Mouse (Mus musculus) lung, adult 2 months (tissue): ENCODE measurements around the gene Il20ra. TPM values are rescaled to one million over a fixed set of nuclear protein-coding genes. Genes with fewer than 3 reads are reported as not detected.

ENCODE experiments used
- DNase-seq: peaks from one replicate; pipeline ENCODE4 v3.0.0; 2022
- H3K4me1 ChIP-seq: fragments of 200-500 bp; 2 replicates; pipeline ENCODE4 v1.6.1; 2011; ENCODE audit warnings: low read length; ENCODE audit not compliant: control insufficient read depth, insufficient read depth
- H3K4me3 ChIP-seq: fragments of 200-500 bp; replicated peaks from 2 replicates; pipeline ENCODE3; 2011; ENCODE audit warnings: low read depth, mild to moderate bottlenecking, control low read depth, low read length; ENCODE audit errors: extremely low read depth
- CTCF ChIP-seq: fragments of 200-500 bp; IDR thresholded peaks from 2 replicates; pipeline ENCODE4 v1.5.1; 2011; ENCODE audit warnings: mild to moderate bottlenecking, low read length, control low read depth; ENCODE audit not compliant: insufficient read depth
- POLR2A ChIP-seq: fragments of 200-500 bp; IDR thresholded peaks from 2 replicates; pipeline ENCODE4 v1.6.1; 2011; ENCODE audit warnings: low read depth, mild to moderate bottlenecking, control low read depth, low read length, borderline replicate concordance; ENCODE audit errors: extremely low read depth
- WGBS: fragments of 180-500 bp; shearing (Covaris S2); methylation state at CpG from one replicate; pipeline ENCODE4 v1.1.7; 2018; 5-methylcytosine and 5-hydroxymethylcytosine counted together
- polyA plus RNA-seq: library from polyadenylated mRNA; depleted of rRNA; stranded (reverse); fragments of >200 nt; gene quantifications from 2 replicates; pipeline ENCODE4 v1.2.3, GENCODE M21; 2012; rRNA removed

Gene Il20ra
- polyA plus RNA-seq = 0.13 TPM in 1 of 2 replicates, not detected in the other

DNA sequence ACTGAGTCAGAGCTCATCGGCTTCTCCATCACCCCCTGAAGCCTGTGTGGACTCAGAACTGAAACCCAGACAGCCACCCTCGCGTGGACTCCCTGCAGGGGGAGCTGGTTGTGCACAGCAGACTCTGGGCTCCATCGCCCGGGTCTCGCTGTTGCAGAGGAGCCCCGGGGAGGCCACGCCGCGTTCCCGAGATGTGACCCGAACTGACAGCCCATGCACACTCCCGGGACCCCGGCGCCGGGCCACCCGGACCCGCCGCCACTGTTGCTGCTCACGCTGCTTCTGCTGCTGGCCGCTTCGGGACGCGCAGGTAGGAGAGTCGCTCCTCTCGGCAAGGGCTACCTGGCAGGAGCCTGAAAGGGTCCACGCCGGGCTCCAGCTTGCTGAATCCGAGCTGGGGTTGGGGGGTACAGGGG lies at the start of gene Il20ra:
Gene Il20ra (plus strand): TSS at position 150 of the 416 bp plus-strand sequence.
- DNase-seq = peak; percentile 12
- 2% methylated on average over 29 of the region's 29 CpGs for WGBS
- Histone ChIP-seq H3K4me3 (no peak within 1 kb of the TSS), H3K4me1 (peaks cover 6% of the 10 kb centered on the region)
- TF ChIP-seq CTCF = peak; percentile 39
- TF ChIP-seq POLR2A = no peak

DNA sequence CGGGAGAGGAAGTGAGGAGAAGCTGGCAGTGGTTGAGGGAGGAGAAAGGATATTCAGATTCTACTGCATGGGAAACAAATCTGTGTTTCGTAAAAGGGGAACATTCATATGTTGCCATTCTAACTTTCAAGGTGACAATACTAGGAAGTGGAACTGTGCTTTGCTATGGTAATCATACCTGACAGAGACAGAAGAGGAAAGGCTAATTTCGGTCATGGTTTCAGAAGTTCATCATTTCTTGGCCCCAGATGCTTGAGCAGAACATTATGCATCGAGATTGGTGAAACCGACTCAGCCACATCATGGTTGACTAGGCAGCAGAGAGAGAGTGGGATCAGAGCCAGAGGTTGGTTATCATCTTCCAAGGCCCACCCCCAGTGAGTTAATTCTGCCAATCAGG lies 43.4 kb upstream of the Il20ra start:
- Histone ChIP-seq H3K4me3 (no peak overlapping the region), H3K4me1 (no peaks in the 10 kb centered on the region)
- no peak for DNase-seq
- WGBS = 72% methylated on average over 5 of the region's 5 CpGs
- TF ChIP-seq POLR2A (no peak), CTCF (no peak)

DNA sequence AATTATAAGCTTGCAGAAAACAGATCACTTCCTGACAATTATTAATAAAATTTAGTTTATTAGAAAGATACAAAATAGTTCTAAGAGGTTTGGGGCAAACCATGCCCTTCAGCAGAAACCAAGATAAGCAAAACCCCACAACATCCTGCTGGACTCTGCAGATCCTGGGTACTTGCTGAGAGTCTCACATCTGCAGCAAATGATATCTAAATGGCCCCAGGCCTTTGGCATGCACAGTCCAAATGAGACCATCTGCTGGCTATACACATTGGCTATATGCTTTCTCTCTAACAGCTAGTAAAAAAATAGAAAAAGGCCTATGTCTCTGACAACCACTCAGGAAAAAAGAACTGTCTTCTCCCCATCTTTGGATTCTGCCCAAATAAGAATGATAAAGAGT lies 40.4 kb upstream of the Il20ra start:
- DNase-seq = no peak
- Histone ChIP-seq H3K4me3 (no peak overlapping the region), H3K4me1 (no peaks in the 10 kb centered on the region)
- TF ChIP-seq POLR2A (no peak), CTCF (no peak)

DNA sequence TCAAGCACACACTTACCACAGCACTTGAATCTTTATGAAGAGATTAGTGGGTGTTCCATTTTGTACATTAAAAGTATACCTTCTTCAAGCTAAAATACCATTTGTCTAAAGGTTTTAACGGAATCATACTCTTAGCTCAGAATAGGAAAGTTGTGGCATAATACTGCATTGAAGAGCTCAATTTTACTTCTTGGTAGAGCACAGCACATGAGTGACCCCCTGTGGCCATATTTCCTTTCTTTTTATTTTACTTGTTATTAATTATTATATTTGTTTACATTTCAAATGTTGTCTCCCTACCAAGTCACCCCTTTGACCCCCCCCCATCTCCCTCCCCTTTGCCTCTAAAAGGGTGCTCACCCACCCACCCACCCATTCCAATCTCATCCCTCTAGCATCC lies 39.2 kb upstream of the Il20ra start:
- no peaks in the 10 kb centered on the region for H3K4me1 ChIP-seq
- H3K4me3 ChIP-seq = no peak overlapping the region
- TF ChIP-seq POLR2A (no peak), CTCF (peak; percentile 29; the same call in 1 of the 2 replicates)
- no peak for DNase-seq
- 45% methylated on average over 1 of the region's 1 CpGs for WGBS

DNA sequence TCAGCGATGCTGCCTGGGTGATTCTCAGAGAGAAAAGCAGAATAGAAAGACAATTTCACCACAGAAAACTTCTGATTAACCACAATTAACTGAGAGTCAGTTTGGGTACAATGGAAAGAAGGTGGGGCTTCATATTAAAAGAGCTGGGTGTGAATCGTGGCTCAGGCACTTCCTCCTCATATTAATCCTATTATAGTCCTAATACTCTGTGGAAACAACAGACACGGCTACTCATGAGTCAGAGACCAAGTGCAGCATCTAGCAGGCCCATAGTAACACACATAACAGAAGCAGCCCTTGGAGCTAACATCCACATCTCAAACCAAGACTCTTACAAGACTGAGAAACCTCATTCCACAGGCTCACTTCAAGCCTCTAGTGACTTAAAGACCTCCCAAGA lies 24.7 kb upstream of the Il20ra start:
- Histone ChIP-seq H3K4me3 (no peak overlapping the region), H3K4me1 (peaks cover 6% of the 10 kb centered on the region)
- WGBS = 59% methylated on average over 3 of the region's 3 CpGs
- no peak for DNase-seq
- TF ChIP-seq POLR2A = no peak
- TF ChIP-seq CTCF = no peak

DNA sequence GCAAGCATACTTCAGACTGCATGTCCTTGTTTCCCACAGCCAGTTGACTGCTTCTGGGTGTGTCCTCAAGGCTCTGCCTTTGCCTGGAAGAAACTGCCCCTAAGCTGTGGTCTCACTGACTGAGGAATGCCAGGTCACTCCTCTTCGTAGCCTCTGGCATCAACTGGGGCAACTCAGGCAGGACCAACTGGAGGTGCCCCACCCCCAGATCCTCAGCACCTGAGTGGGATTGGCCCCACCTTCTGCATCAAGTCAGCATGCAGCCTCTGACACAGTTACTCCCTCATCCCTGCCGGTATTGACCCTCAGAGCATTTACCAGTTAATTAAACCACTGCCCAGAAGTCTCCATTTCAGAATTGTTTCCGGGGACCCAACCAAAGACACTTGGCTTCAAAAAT lies 21.1 kb upstream of the Il20ra start:
- 51% methylated on average over 3 of the region's 3 CpGs for WGBS
- Histone ChIP-seq H3K4me3 (no peak overlapping the region), H3K4me1 (peaks cover 9% of the 10 kb centered on the region)
- DNase-seq = no peak
- no peak for TF ChIP-seq POLR2A
- no peak for TF ChIP-seq CTCF

DNA sequence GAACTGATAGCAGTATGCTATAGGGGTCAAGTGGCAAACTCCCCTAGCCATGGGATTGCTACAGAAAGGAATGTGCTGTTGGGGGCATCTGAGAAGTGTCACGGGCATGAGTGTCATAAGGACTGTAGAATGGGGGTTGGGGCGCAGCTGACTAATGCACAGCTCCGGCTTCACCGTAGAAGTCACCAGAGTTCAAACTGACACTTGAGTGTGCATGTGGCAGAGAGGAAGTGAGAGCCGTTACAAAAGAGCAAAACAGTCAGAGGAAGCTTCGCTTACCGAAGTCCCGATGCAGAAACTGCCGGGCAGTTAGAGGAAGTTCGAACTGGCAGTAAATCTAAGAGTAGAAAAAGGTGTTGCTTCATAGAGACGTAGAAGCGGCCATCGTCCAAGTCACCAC lies 20.6 kb upstream of the Il20ra start:
- Histone ChIP-seq H3K4me1 (peaks cover 9% of the 10 kb centered on the region), H3K4me3 (no peak overlapping the region)
- 20% methylated on average over 13 of the region's 13 CpGs for WGBS
- DNase-seq = peak; percentile 17
- TF ChIP-seq POLR2A = no peak
- no peak for TF ChIP-seq CTCF

DNA sequence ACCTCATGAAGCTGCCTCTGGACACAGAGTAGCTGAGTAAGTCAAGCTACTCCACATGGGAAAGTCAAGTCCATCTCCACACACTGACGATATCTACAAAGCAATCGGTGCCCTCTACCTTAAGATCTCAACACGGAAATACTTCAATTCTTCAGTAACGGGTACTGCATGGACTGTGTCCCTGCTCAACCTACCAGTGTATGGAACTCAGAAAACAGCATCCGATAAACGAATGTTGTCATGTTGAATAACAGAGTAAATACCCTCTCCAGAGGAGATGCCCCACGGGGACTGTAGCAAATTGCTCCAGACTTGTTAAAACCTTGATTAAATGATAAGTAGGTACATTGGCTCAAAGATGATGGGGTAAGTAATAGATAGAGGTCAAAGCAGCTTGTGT lies 20.0 kb upstream of the Il20ra start:
- H3K4me3 ChIP-seq = no peak overlapping the region
- no peak for DNase-seq
- 77% methylated on average over 7 of the region's 7 CpGs for WGBS
- H3K4me1 ChIP-seq = peaks cover 9% of the 10 kb centered on the region
- TF ChIP-seq CTCF = no peak
- no peak for TF ChIP-seq POLR2A

DNA sequence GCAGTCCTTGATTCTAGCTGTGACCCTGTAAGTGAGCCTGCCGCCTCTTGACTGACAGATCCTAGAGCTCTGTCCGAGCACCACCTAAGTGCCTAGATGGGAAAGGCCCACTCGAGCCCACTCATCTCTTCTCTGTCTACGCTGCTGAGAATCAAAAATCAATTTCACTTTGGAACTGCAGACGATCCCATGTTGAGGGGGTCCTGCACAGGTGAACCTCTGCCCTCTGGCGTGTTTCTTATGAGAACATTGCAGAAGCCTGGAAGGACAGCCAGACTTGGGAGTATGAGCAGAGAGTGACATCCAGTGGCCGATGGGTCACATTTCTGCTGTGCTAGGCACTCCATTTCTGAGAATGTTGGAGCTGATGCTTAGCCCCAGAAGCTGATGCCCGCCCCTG lies 19.4 kb upstream of the Il20ra start:
- WGBS = 30% methylated on average over 8 of the region's 8 CpGs

DNA sequence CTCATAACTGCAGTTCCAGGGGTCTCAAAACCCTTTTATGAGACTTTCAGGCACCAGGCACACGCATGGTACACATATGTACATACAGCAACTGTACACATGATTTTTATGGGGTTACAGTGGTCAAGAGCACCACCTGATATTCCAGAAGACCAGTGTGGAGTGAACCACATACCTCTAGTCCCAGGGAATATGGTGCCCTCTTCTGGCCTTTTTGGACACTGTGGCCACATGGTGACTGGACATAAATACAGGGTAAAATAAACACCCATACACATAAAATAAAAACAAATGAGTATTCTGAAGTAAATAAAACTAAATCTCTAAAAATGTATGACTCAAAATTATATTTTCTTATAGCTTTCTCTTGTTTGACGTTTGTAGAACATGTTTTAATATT lies 18.7 kb upstream of the Il20ra start:
- Histone ChIP-seq H3K4me3 (no peak overlapping the region), H3K4me1 (peaks cover 9% of the 10 kb centered on the region)
- TF ChIP-seq POLR2A (no peak), CTCF (peak; percentile 18; the same call in 1 of the 2 replicates)
- 73% methylated on average over 2 of the region's 2 CpGs for WGBS
- DNase-seq = peak; percentile 17

More for the DNA sequence above, 19.4 kb upstream of the Il20ra start:
- Histone ChIP-seq H3K4me1 (peaks cover 9% of the 10 kb centered on the region), H3K4me3 (no peak overlapping the region)
- TF ChIP-seq CTCF (peak; percentile 88), POLR2A (no peak)
- peak; percentile 40 for DNase-seq

DNA sequence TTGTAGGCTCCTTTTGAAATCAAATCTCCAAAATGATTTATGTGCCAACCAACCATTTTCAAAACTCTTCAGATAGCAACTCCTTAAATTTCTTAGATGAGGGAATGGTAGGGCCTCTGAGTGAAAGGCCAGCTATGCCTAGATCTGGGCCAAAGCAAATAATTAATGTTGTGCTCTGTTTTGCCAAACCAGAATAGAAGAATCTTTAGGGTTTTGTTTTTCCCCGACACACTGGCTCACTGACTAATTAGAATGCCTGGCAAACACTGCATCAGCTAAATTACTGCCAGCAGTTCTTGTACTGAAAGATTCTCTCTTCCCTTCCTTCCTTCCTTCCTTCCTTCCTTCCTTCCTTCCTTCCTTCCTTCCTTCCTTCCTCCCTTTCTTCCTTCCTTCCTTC lies 13.0 kb upstream of the Il20ra start:
- no peak for DNase-seq
- H3K4me3 ChIP-seq = no peak overlapping the region
- TF ChIP-seq POLR2A (no peak), CTCF (no peak)
- no peaks in the 10 kb centered on the region for H3K4me1 ChIP-seq
- 37% methylated on average over 1 of the region's 1 CpGs for WGBS
